Mouse (Mus musculus): Measurements from ENCODE around the gene 4933416C03Rik. TPM values are rescaled to one million over a fixed set of nuclear protein-coding genes. Genes with fewer than 3 reads are reported as not detected.

The 4933416C03Rik gene
- polyA plus RNA-seq (2016; fragmentation: Nextera tagmentation; extraction: Ambion mirVana), result not detected in 2 replicates

- 95% methylated on average over 39 of the region's 39 CpGs for WGBS
- no peaks in the 10 kb centered on the region for H3K36me3 ChIP-seq (replicated peaks)
- no peak within 1 kb of the TSS for H3K27ac ChIP-seq
- no peak for DNase-seq (ENCODE audit: extremely low spot score, low spot score)
- H3K4me1 ChIP-seq, result no peaks in the 10 kb centered on the region
- no peak within 1 kb of the TSS for H3K4me3 ChIP-seq
- peaks cover 8% of the 10 kb centered on the region for H3K9me3 ChIP-seq
- H3K27me3 ChIP-seq (ENCODE audit: poor library complexity, severe bottlenecking), result no peaks in the 10 kb centered on the region
These were observed at the start of gene 4933416C03Rik for GRCm38 (mm10) chr10:116113867-116114474. 4933416C03Rik (minus strand) TSS chr10:116113917.

- DNase-seq (ENCODE audit: extremely low spot score, low spot score), result no peak
These were observed 48.6 kb upstream of the 4933416C03Rik start for GRCm38 (mm10) chr10:116162338-116162737.

GRCm38 (mm10) chr10:116156699-116157098, 43.0 kb upstream of the 4933416C03Rik start:
- WGBS, result 81% methylated on average over 1 of the region's 1 CpGs
- Histone ChIP-seq H3K4me3 (no peak overlapping the region), H3K27me3 (ENCODE audit: poor library complexity, severe bottlenecking) (no peaks in the 10 kb centered on the region), H3K4me1 (no peaks in the 10 kb centered on the region), H3K27ac (no peak overlapping the region), H3K9me3 (peaks cover 7% of the 10 kb centered on the region), H3K36me3 (replicated peaks) (no peaks in the 10 kb centered on the region)
- DNase-seq (ENCODE audit: extremely low spot score, low spot score), result no peak

More at GRCm38 (mm10) chr10:116162338-116162737, 48.6 kb upstream of the 4933416C03Rik start:
- H3K27ac ChIP-seq, result no peak overlapping the region
- WGBS, result 83% methylated on average over 11 of the region's 12 CpGs
- no peaks in the 10 kb centered on the region for H3K36me3 ChIP-seq (replicated peaks)
- no peaks in the 10 kb centered on the region for H3K9me3 ChIP-seq
- H3K4me1 ChIP-seq, result no peaks in the 10 kb centered on the region
- no peak overlapping the region for H3K4me3 ChIP-seq
- no peaks in the 10 kb centered on the region for H3K27me3 ChIP-seq (ENCODE audit: poor library complexity, severe bottlenecking)

GRCm38 (mm10) chr10:116154707-116155106, 41.0 kb upstream of the 4933416C03Rik start:
- Histone ChIP-seq H3K4me1 (no peaks in the 10 kb centered on the region), H3K27me3 (ENCODE audit: poor library complexity, severe bottlenecking) (no peaks in the 10 kb centered on the region), H3K36me3 (replicated peaks) (no peaks in the 10 kb centered on the region), H3K9me3 (peaks cover 7% of the 10 kb centered on the region), H3K4me3 (no peak overlapping the region), H3K27ac (no peak overlapping the region)
- no peak for DNase-seq (ENCODE audit: extremely low spot score, low spot score)
- 81% methylated on average over 5 of the region's 5 CpGs for WGBS

- H3K27me3 ChIP-seq (ENCODE audit: poor library complexity, severe bottlenecking), result no peaks in the 10 kb centered on the region
- DNase-seq (ENCODE audit: extremely low spot score, low spot score), result no peak
- 45% methylated on average over 9 of the region's 9 CpGs for WGBS
- H3K36me3 ChIP-seq (replicated peaks), result no peaks in the 10 kb centered on the region
- peaks cover 10% of the 10 kb centered on the region for H3K4me1 ChIP-seq
- no peak overlapping the region for H3K27ac ChIP-seq
- H3K4me3 ChIP-seq, result no peak overlapping the region
- H3K9me3 ChIP-seq, result no peaks in the 10 kb centered on the region
These were observed 32.4 kb upstream of the 4933416C03Rik start for GRCm38 (mm10) chr10:116146091-116146490.

GRCm38 (mm10) chr10:116143684-116144083, 30.0 kb upstream of the 4933416C03Rik start:
- no peaks in the 10 kb centered on the region for H3K36me3 ChIP-seq (replicated peaks)
- no peaks in the 10 kb centered on the region for H3K27me3 ChIP-seq (ENCODE audit: poor library complexity, severe bottlenecking)
- WGBS, result 90% methylated on average over 10 of the region's 10 CpGs
- H3K27ac ChIP-seq, result no peak overlapping the region
- no peaks in the 10 kb centered on the region for H3K9me3 ChIP-seq
- DNase-seq (ENCODE audit: extremely low spot score, low spot score), result no peak
- no peak overlapping the region for H3K4me3 ChIP-seq
- peaks cover 10% of the 10 kb centered on the region for H3K4me1 ChIP-seq

- H3K36me3 ChIP-seq (replicated peaks), result no peaks in the 10 kb centered on the region
- H3K9me3 ChIP-seq, result no peaks in the 10 kb centered on the region
- H3K27ac ChIP-seq, result no peak overlapping the region
- H3K4me1 ChIP-seq, result no peaks in the 10 kb centered on the region
- WGBS, result 97% methylated on average over 8 of the region's 8 CpGs
- H3K27me3 ChIP-seq (ENCODE audit: poor library complexity, severe bottlenecking), result no peaks in the 10 kb centered on the region
- DNase-seq (ENCODE audit: extremely low spot score, low spot score), result no peak
- H3K4me3 ChIP-seq, result no peak overlapping the region
These were observed 26.5 kb upstream of the 4933416C03Rik start for GRCm38 (mm10) chr10:116140226-116140625.

GRCm38 (mm10) chr10:116135187-116135586, 21.5 kb upstream of the 4933416C03Rik start:
- 73% methylated on average over 2 of the region's 2 CpGs for WGBS
- Histone ChIP-seq H3K4me1 (no peaks in the 10 kb centered on the region), H3K36me3 (replicated peaks) (no peaks in the 10 kb centered on the region), H3K9me3 (no peaks in the 10 kb centered on the region), H3K4me3 (no peak overlapping the region), H3K27ac (no peak overlapping the region), H3K27me3 (ENCODE audit: poor library complexity, severe bottlenecking) (no peaks in the 10 kb centered on the region)
- no peak for DNase-seq (ENCODE audit: extremely low spot score, low spot score)

- 82% methylated on average over 4 of the region's 4 CpGs for WGBS
- Histone ChIP-seq H3K36me3 (replicated peaks) (no peaks in the 10 kb centered on the region), H3K9me3 (no peaks in the 10 kb centered on the region), H3K4me1 (no peaks in the 10 kb centered on the region), H3K27me3 (ENCODE audit: poor library complexity, severe bottlenecking) (no peaks in the 10 kb centered on the region), H3K27ac (no peak overlapping the region), H3K4me3 (no peak overlapping the region)
- no peak for DNase-seq (ENCODE audit: extremely low spot score, low spot score)
These were observed 18.5 kb upstream of the 4933416C03Rik start for GRCm38 (mm10) chr10:116132233-116132632.

- H3K36me3 ChIP-seq (replicated peaks), result no peaks in the 10 kb centered on the region
- no peak overlapping the region for H3K27ac ChIP-seq
- H3K4me3 ChIP-seq, result no peak overlapping the region
- WGBS, result 94% methylated on average over 4 of the region's 4 CpGs
- no peaks in the 10 kb centered on the region for H3K27me3 ChIP-seq (ENCODE audit: poor library complexity, severe bottlenecking)
- no peak for DNase-seq (ENCODE audit: extremely low spot score, low spot score)
- no peaks in the 10 kb centered on the region for H3K9me3 ChIP-seq
- H3K4me1 ChIP-seq, result no peaks in the 10 kb centered on the region
These were observed 17.5 kb upstream of the 4933416C03Rik start for GRCm38 (mm10) chr10:116131223-116131622.

- H3K4me1 ChIP-seq, result no peaks in the 10 kb centered on the region
- H3K9me3 ChIP-seq, result no peaks in the 10 kb centered on the region
- no peak overlapping the region for H3K27ac ChIP-seq
- 85% methylated on average over 3 of the region's 3 CpGs for WGBS
- H3K27me3 ChIP-seq (ENCODE audit: poor library complexity, severe bottlenecking), result no peaks in the 10 kb centered on the region
- DNase-seq (ENCODE audit: extremely low spot score, low spot score), result no peak
- H3K36me3 ChIP-seq (replicated peaks), result no peaks in the 10 kb centered on the region
- H3K4me3 ChIP-seq, result no peak overlapping the region
These were observed 16.7 kb upstream of the 4933416C03Rik start for GRCm38 (mm10) chr10:116130401-116130800.

- Histone ChIP-seq H3K27me3 (ENCODE audit: poor library complexity, severe bottlenecking) (no peaks in the 10 kb centered on the region), H3K36me3 (replicated peaks) (no peaks in the 10 kb centered on the region), H3K4me1 (no peaks in the 10 kb centered on the region), H3K4me3 (no peak overlapping the region), H3K9me3 (no peaks in the 10 kb centered on the region), H3K27ac (no peak overlapping the region)
- WGBS, result 83% methylated on average over 5 of the region's 5 CpGs
- DNase-seq (ENCODE audit: extremely low spot score, low spot score), result no peak
These were observed 11.6 kb upstream of the 4933416C03Rik start for GRCm38 (mm10) chr10:116125364-116125763.

- no peaks in the 10 kb centered on the region for H3K27me3 ChIP-seq (ENCODE audit: poor library complexity, severe bottlenecking)
- WGBS, result 92% methylated on average over 2 of the region's 2 CpGs
- H3K4me3 ChIP-seq, result no peak overlapping the region
These were observed 10.1 kb upstream of the 4933416C03Rik start for GRCm38 (mm10) chr10:116123808-116124207.

GRCm38 (mm10) chr10:116121463-116121862, 7.7 kb upstream of the 4933416C03Rik start:
- Histone ChIP-seq H3K4me3 (no peak overlapping the region), H3K36me3 (replicated peaks) (no peaks in the 10 kb centered on the region), H3K9me3 (no peaks in the 10 kb centered on the region), H3K27ac (no peak overlapping the region), H3K4me1 (no peaks in the 10 kb centered on the region), H3K27me3 (ENCODE audit: poor library complexity, severe bottlenecking) (no peaks in the 10 kb centered on the region)
- no peak for DNase-seq (ENCODE audit: extremely low spot score, low spot score)
- WGBS, result 91% methylated on average over 2 of the region's 2 CpGs

More at GRCm38 (mm10) chr10:116123808-116124207, 10.1 kb upstream of the 4933416C03Rik start:
- H3K9me3 ChIP-seq, result no peaks in the 10 kb centered on the region
- no peaks in the 10 kb centered on the region for H3K4me1 ChIP-seq
- no peak overlapping the region for H3K27ac ChIP-seq
- no peaks in the 10 kb centered on the region for H3K36me3 ChIP-seq (replicated peaks)
- no peak for DNase-seq (ENCODE audit: extremely low spot score, low spot score)

All from forebrain, embryonic 10.5 days (tissue).